Mouse (Mus musculus) kidney, adult 18-20 months (tissue): ENCODE measurements around the gene Lta.

Experiments used
- DNase-seq: peaks from one replicate; pipeline ENCODE4 v3.0.0; 2021

Gene Lta

GRCm38 (mm10) chr17:35178528-35178927, 26.6 kb downstream of the Lta start:
- DNase-seq: peak; percentile 77

GRCm38 (mm10) chr17:35175968-35176367, 29.2 kb downstream of the Lta start, which contains the start of gene Aif1:
Gene Aif1, minus strand, starts transcription at chr17:35176068.
- DNase-seq: no peak

DNA sequence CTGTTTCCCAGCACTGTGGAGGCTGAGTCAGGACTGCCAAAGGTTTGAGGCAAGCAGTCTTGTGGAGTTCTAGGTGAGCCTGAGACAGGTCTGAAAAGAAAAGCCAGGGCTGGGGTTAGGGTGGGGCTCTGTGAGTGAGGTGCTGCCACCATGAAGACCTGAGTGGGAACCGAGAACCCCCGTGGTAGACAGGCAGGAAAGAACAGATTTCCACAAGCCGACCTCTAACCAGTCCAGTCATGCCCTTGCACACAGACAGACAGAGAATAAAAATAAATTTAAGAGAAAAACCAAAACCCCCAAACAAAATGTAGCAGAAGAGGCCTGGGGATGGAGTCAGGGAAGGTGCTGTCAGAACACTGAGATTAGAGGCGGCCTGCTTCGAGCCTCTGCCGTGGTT, 29.8 kb downstream of the Lta start:
- no peak for DNase-seq

GRCm38 (mm10) chr17:35174201-35174977, 30.8 kb downstream of the Lta start:
- no peak for DNase-seq

GRCm38 (mm10) chr17:35173329-35173728, 31.8 kb downstream of the Lta start:
- no peak for DNase-seq

DNA sequence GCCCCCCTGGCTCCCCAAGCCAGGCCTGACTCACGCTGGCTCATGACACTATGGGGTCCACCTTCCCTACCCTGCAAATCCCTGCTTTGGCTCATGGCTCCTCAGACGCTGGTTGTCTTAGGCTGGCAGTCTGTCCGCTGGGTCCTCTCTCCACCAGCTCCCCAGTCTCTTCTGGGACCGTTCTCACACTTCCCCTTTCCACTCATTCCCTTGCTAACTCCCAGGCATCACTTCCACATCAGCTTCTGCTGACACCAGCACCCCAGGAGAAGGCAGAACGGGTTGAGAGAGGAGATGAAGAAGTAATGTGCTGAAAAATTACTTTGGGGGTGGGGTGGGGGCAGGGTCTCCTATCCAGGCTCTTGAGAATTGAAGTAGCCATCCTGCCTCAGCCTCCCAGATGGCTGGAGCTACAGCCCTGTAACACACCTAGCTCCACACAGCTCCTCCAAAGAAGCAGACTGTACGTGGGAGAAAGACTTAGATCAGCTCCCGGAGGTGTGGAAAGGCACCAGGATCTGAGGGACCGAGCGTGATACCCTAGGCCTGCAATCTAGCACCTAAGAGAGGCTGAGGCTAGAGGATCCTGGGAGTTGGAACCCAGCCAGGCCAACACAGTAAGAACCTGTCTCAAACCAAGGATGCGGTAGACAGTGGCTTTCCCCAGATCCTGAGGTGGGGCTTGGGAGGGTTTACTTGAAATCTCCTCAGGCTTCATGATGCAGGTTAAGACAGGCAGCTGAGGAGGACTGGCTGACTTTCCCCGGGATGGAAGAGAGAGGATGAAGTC, 32.5 kb downstream of the Lta start:
- no peak for DNase-seq

DNA sequence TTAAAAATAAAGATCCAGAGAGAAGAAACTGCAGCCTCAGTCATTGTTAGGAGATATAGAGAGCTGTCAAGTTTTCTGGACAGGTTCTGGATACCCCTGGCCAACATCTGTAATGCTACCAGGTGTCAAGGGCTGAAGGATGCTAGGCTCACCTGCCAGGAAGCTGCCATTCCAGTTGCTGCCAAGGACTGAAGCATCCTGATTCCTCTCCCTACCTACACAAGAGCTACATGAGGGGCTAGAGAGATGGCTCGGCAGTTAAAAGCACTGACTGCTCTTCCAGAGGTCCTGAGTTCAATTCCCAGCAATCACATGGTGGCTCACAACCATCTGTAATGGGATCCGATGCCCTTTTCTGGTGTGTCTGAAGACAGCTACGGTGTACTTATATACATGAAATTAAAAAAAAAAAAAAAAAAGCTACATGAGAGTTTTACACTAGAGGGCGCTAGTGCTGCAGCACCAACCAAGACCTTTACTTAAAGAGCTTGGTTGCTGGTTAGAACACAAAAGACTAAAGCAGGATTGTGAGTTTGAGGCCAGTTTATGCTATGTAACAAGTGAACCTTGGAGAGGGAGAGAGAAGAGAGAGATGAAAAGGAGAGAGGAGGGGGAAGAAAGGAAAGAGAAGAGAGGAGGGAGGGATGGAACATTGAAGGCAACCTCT, 36.5 kb downstream of the Lta start:
- no peak for DNase-seq

DNA sequence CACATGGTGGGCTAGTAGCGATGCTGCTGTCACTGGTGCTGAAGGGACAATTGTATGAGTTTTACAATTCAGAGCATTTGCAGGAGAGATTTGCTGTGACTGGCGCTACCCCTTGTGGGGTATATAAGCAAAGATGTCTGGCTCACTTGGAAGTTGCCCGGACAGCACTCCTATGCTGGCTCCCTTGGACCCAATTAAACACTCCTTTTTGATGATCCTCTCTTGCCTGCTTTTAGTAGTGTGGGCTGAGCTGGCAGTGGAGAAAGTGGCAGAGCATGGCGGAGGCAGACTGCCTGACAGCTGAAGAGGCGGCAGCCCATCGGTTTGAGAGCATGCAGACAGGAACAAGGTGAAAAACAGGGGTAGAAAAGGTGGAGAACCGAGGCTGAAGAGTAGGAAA, 37.4 kb downstream of the Lta start:
- no peak for DNase-seq

GRCm38 (mm10) chr17:35166352-35167035, 38.7 kb downstream of the Lta start:
- peak; percentile 70 for DNase-seq

- DNase-seq: no peak
These were observed 39.5 kb downstream of the Lta start for GRCm38 (mm10) chr17:35165451-35166155.

DNA sequence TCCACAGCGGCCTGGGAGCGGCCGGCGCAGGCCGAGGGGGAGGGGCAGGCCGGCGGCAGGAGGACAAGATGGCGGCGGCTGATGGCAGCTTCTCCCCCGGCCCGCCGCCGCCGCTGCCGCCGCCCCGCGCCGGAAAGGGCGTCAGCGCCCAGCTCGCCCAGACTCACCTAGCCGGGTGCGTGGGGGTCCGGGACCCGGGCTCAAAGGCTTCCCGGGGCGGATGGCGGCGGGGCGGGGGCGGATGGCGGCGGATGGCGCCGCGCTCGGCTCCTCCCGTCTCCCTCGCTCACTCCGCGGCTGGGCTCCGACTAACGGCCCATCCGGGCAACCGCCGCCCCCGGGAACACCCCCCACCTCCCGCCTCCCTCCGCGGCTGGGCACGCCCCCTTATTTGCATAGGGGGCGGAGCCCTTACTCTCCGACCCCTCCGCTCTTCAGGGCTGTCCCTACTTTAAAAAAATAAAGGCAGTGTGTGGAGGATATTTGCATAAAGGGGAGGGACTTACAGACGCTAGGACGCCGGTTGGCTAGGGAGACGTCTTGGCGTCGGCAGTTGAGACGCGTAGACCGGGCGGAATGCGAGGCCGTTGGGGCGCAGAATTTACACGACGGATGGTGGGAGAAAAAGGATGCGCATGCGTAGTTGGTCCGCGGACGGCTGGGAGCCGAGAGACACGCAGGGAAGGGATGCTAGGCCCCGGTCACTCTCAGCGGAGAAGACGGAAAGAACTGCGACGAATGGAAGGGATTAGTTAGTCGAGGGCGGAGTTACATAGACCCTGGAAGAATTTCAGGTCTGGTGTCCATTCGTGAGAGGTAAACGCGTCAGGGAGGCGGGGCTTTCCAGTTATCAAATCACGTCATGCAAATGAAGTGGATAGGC, 40.3 kb downstream of the Lta start, which contains the start of gene Prrc2a:
TSS of gene Prrc2a (minus strand) at position 330 of the 883 bp plus-strand sequence.
- peak; percentile 98 for DNase-seq

DNA sequence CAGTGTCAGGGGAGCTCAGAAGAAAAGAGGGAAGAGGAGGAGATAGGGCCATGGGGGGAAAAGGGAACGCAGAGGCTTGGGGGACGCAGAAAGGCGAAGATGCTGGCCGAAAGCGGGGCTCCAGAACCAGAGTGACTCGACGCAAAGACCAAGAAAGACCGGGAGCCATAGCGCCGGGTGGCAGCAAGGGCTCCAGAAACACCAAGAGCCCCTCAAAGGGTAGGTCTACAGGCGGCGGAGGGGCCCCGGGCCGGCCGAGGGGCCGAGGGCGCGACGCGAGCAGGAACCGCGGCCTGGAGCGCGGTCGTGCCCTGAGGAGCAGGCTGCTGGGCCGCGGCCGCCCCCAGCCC, 41.0 kb downstream of the Lta start:
- DNase-seq: no peak

GRCm38 (mm10) chr17:35163326-35164081, 41.6 kb downstream of the Lta start:
- no peak for DNase-seq

DNA sequence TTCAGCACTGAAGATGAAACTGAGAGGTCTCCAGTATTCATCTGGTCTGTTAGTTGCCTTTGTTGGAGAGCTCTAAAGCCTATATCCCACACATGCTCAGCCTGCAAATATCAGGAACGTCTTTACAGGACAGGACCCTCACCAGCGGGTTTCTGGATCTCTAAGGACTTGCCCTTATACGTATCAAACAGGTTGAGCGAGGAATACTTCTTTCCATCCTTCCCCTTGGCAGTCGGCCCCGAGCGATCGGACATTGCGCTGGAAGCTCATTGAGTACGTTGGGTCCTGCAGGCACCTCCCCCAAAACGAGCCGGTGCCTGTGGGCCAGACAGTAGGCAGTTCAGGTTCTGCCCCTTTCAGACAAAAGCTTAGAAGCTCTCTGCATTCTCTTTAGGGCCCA, 42.4 kb downstream of the Lta start:
- DNase-seq: peak; percentile 56

GRCm38 (mm10) chr17:35162121-35162520, 43.0 kb downstream of the Lta start:
- DNase-seq: no peak

DNA sequence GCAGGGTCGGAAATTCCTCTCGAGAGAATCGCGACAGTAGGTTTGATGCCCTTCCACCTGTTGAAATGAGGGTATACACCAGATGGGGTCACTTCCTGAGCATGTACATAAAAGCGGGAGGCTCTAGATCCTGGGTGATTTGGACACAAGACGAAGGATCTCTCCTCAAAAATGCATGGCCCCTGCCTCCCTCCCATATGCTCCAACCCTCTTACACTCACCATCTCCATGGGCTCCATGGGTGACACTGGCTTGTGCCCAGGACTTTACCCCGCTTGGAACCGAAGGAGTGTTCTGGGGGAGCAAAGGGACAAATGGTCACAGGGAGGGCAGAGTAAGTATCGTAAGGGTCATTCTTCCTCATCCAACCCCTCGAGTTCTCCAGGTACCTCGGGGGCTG, 43.7 kb downstream of the Lta start:
- DNase-seq: no peak

GRCm38 (mm10) chr17:35159638-35160037, 45.5 kb downstream of the Lta start:
- DNase-seq: no peak

DNA sequence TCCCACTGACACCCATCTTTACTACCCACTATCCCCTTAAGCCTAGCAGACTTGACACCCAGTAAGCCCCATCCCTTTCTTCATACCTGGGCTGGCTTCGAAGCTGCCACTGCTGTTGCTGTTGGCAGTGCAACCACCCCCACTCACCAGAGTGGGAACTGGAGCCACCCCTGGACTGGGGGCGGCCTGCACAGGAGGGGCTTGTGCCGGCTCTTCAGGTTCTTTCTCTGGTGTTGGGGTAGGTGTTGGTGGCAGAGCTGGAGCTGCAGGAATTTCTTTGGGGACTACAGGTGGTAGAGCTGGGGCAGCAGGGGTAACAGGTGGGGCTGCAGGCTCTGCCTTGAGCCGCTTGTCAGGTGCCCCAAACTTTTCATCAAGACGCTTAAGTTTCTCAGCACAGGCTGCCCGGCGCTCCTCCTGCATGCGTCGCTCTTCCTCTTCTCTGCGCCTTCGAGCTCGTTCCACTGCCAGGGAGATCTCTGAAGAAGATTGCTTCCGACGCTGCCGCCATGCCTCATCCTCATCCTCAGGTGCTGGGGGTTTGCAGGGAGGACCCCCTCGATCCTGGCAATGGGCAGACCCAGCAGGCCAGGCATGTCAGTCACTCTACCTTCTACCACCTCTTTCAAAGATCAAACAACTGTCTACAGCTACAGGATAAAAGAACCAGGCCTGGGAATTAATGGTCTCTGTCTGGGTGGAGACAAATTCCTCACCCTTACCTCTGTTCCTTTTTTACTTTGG, 46.1 kb downstream of the Lta start:
- no peak for DNase-seq

DNA sequence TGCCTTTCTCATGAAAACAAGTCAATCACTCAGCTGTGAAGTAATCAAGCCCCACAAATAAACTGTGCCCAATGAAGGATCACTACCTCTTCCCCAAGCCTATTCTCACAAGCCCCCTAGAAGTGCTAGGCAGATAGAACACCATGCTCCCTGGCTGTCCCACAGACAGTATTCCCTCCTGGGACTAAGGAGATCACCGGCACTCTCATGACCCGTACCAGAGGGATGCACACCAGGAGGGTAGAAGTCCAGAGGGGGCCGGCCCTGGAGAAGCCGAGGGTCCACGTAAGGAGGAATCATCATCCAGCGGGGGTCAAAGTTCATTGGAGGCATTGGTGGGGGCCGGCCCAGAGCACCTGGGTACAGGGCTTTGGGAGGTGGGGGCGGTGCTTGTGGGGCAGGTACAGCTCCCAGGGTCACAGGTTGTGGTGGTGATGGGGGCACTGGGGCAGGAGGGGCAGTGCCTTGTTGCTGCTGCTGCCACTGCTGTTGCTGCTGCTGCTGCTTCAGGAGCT, 47.4 kb downstream of the Lta start:
- DNase-seq: no peak

- no peak for DNase-seq
These were observed 47.9 kb downstream of the Lta start for GRCm38 (mm10) chr17:35157254-35157653.
